Mouse (Mus musculus) heart, embryonic 16.5 days (tissue): Measurements from ENCODE around the gene Hace1. TPM values are rescaled to one million over a fixed set of nuclear protein-coding genes. Genes with fewer than 3 reads are reported as not detected.

Experiments used
- ATAC-seq: fragments of 200-750 bp; cut with Nextera tagmentation; replicated peaks from 2 replicates; pipeline ENCODE4 v1.8.0; 2017; ENCODE audit warnings: moderate number of reproducible peaks; ENCODE audit not compliant: insufficient read depth, low FRiP score; ENCODE audit errors: extremely low read depth
- H3K27ac ChIP-seq: fragments of 300-500 bp; sonication (generic); 2 replicates; pipeline ENCODE4 v1.5.1; 2014; ENCODE audit warnings: mild to moderate bottlenecking, low read length, control low read depth, moderate library complexity
- H3K27me3 ChIP-seq: fragments of 300-500 bp; sonication (generic); 2 replicates; pipeline ENCODE4 v1.6.1; 2014; ENCODE audit warnings: low read length, mixed read lengths; ENCODE audit not compliant: control insufficient read depth, insufficient read depth
- H3K36me3 ChIP-seq: fragments of 300-500 bp; sonication (generic); 2 replicates; pipeline ENCODE4 v1.6.1; 2014; ENCODE audit not compliant: control insufficient read depth, insufficient read depth
- H3K4me1 ChIP-seq: fragments of 300-500 bp; sonication (generic); 2 replicates; pipeline ENCODE4 v1.6.1; 2014; ENCODE audit warnings: low read length, mixed read lengths; ENCODE audit not compliant: control insufficient read depth, insufficient read depth
- H3K4me2 ChIP-seq: fragments of 300-500 bp; sonication (generic); 2 replicates; pipeline ENCODE4 v1.6.1; 2014; ENCODE audit warnings: low read depth, mild to moderate bottlenecking, control low read depth, low read length
- H3K4me3 ChIP-seq: fragments of 300-500 bp; sonication (generic); 2 replicates; pipeline ENCODE4 v1.5.1; 2014; ENCODE audit warnings: mild to moderate bottlenecking, control low read depth, low read length
- H3K9ac ChIP-seq: fragments of 300-500 bp; sonication (generic); 2 replicates; pipeline ENCODE4 v1.6.1; 2014; ENCODE audit warnings: low read length, control low read depth
- H3K9me3 ChIP-seq: fragments of 300-500 bp; sonication (generic); replicated peaks from 2 replicates; pipeline ENCODE4 v1.6.1; 2016; ENCODE audit warnings: low read length; ENCODE audit not compliant: control insufficient read depth
- WGBS: fragments of 180-500 bp; shearing (Covaris S2); extraction: QIAGEN DNeasy Blood & Tissue Kit; methylation state at CpG from one replicate; pipeline ENCODE4 v1.1.7; 2014; 5-methylcytosine and 5-hydroxymethylcytosine counted together
- polyA plus RNA-seq: library from polyadenylated mRNA; unstranded; fragments of >200 nt; fragmentation: Nextera tagmentation; extraction: Ambion mirVana; gene quantifications from 2 replicates; pipeline ENCODE4 v1.2.1, GENCODE M21; 2015

Gene Hace1
- polyA plus RNA-seq, 1 experiment from 2014 or later, result 11.4 TPM

GRCm38 (mm10) chr10:45676796-45677195 is 99.2 kb downstream of the Hace1 start:
- Histone ChIP-seq H3K4me1 (no peaks in the 10 kb centered on the region), H3K9ac (no peak overlapping the region), H3K27me3 (no peaks in the 10 kb centered on the region), H3K4me3 (no peak overlapping the region), H3K36me3 (peaks cover 7% of the 10 kb centered on the region; the same call in 1 of the 2 replicates), H3K27ac (no peak overlapping the region), H3K9me3 (no peaks in the 10 kb centered on the region), H3K4me2 (no peak overlapping the region)
- no peak for ATAC-seq

GRCm38 (mm10) chr10:45686191-45686590 is 108.6 kb downstream of the Hace1 start:
- H3K9me3 ChIP-seq, result no peaks in the 10 kb centered on the region
- H3K27me3 ChIP-seq, result no peaks in the 10 kb centered on the region
- no peak overlapping the region for H3K4me3 ChIP-seq
- H3K9ac ChIP-seq, result no peak overlapping the region
- H3K4me1 ChIP-seq, result no peaks in the 10 kb centered on the region
- ATAC-seq, result no peak
- 86% methylated on average over 1 of the region's 1 CpGs for WGBS
- 0 out of 2 replicates have a peak, but pooled peaks cover 3% of the 10 kb centered on the region for H3K36me3 ChIP-seq
- no peak overlapping the region for H3K4me2 ChIP-seq
- H3K27ac ChIP-seq, result no peak overlapping the region

GRCm38 (mm10) chr10:45694931-45695330 is 117.3 kb downstream of the Hace1 start:
- no peak overlapping the region for H3K27ac ChIP-seq
- H3K9ac ChIP-seq, result no peak overlapping the region
- no peak for ATAC-seq
- no peaks in the 10 kb centered on the region for H3K9me3 ChIP-seq
- no peaks in the 10 kb centered on the region for H3K27me3 ChIP-seq
- no peaks in the 10 kb centered on the region for H3K36me3 ChIP-seq
- no peaks in the 10 kb centered on the region for H3K4me1 ChIP-seq
- no peak overlapping the region for H3K4me3 ChIP-seq
- H3K4me2 ChIP-seq, result no peak overlapping the region

GRCm38 (mm10) chr10:45695522-45695921 is 117.9 kb downstream of the Hace1 start:
- Histone ChIP-seq H3K4me2 (no peak overlapping the region), H3K36me3 (no peaks in the 10 kb centered on the region), H3K4me3 (no peak overlapping the region), H3K27ac (no peak overlapping the region), H3K27me3 (no peaks in the 10 kb centered on the region), H3K4me1 (no peaks in the 10 kb centered on the region), H3K9ac (no peak overlapping the region), H3K9me3 (no peaks in the 10 kb centered on the region)
- WGBS, result 100% methylated on average over 1 of the region's 1 CpGs
- ATAC-seq, result no peak

- H3K4me1 ChIP-seq, result no peaks in the 10 kb centered on the region
- WGBS, result 63% methylated on average over 3 of the region's 3 CpGs
- H3K27me3 ChIP-seq, result no peaks in the 10 kb centered on the region
- H3K4me3 ChIP-seq, result no peak overlapping the region
- no peaks in the 10 kb centered on the region for H3K9me3 ChIP-seq
- no peak for ATAC-seq
- H3K36me3 ChIP-seq, result no peaks in the 10 kb centered on the region; the same call in 1 of the 2 replicates
- H3K4me2 ChIP-seq, result no peak overlapping the region
- H3K9ac ChIP-seq, result no peak overlapping the region
- no peak overlapping the region for H3K27ac ChIP-seq
Measured at GRCm38 (mm10) chr10:45698930-45699329, 121.3 kb downstream of the Hace1 start.

GRCm38 (mm10) chr10:45706849-45707248 is 129.2 kb downstream of the Hace1 start:
- H3K9ac ChIP-seq, result no peak overlapping the region
- no peak overlapping the region for H3K4me3 ChIP-seq
- H3K4me1 ChIP-seq, result no peaks in the 10 kb centered on the region
- no peak overlapping the region for H3K4me2 ChIP-seq
- H3K27ac ChIP-seq, result no peak overlapping the region
- whole genome bisulfite sequencing, result 55% methylated on average over 2 of the region's 2 CpGs
- ATAC-seq, result no peak
- H3K9me3 ChIP-seq, result no peaks in the 10 kb centered on the region
- no peaks in the 10 kb centered on the region for H3K27me3 ChIP-seq
- no peaks in the 10 kb centered on the region for H3K36me3 ChIP-seq

GRCm38 (mm10) chr10:45710848-45711247 is 133.2 kb downstream of the Hace1 start:
- no peak overlapping the region for H3K4me2 ChIP-seq
- peaks cover 8% of the 10 kb centered on the region; the same call in 1 of the 2 replicates for H3K4me1 ChIP-seq
- no peaks in the 10 kb centered on the region for H3K9me3 ChIP-seq
- no peak for ATAC-seq
- no peaks in the 10 kb centered on the region for H3K27me3 ChIP-seq
- H3K4me3 ChIP-seq, result no peak overlapping the region
- no peak overlapping the region for H3K9ac ChIP-seq
- H3K36me3 ChIP-seq, result 0 out of 2 replicates have a peak, but pooled peaks cover 3% of the 10 kb centered on the region
- no peak overlapping the region for H3K27ac ChIP-seq
- WGBS, result 80% methylated on average over 3 of the region's 3 CpGs

- no peak overlapping the region for H3K4me3 ChIP-seq
- no peak overlapping the region for H3K27ac ChIP-seq
- no peaks in the 10 kb centered on the region for H3K9me3 ChIP-seq
- no peaks in the 10 kb centered on the region for H3K27me3 ChIP-seq
- H3K4me1 ChIP-seq, result peaks cover 8% of the 10 kb centered on the region; the same call in 1 of the 2 replicates
- ATAC-seq, result no peak
- no peak overlapping the region for H3K4me2 ChIP-seq
- H3K9ac ChIP-seq, result no peak overlapping the region
- 55% methylated on average over 4 of the region's 4 CpGs for WGBS
- 0 out of 2 replicates have a peak, but pooled peaks cover 3% of the 10 kb centered on the region for H3K36me3 ChIP-seq
Measured at GRCm38 (mm10) chr10:45711348-45711747, 133.7 kb downstream of the Hace1 start.
